Mouse (Mus musculus): ENCODE measurements around the gene Ranbp9. TPM values are rescaled to one million over a fixed set of nuclear protein-coding genes. Genes with fewer than 3 reads are reported as not detected.

The Ranbp9 gene
- polyA plus RNA-seq, 1 experiment, result 13.7 TPM

DNA sequence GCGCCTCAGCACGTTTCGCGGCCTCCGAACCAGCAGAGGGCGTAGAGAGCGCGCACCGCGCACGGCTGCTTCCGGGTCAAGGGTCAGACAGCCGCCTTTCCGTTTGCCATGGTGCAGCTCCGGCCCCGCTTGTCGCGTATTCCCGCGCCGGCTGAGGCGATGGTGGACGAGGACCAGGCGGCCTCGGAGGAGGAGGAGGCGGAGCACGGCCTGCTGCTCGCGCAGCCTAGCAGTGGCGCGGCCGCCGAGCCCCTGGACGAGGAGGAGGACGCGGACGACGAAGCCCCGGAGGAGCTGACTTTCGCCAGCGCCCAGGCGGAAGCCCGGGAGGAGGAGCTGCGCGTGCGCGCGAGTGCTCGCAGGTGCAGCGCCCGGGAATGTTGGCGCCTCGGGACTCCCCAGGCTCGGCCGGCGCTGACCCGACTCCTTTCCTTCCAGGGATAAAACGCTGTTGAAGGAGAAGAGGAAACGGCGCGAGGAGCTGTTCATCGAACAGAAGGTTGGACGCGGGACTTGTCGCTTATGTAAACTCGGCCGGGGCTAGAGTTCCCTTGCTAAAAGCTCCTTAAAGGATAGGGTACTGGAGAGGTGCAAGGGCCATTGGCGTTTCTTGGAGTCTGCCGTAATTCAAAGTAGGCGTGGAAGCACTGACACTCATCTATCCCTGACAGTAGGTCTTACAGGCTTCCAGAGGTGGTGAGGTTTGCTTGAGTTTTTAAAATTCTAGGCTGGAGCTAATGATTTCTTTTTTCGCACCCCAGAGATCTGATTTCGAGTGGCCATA is 82.6 kb downstream of the Ranbp9 start, which contains the start of gene Nol7:
Nol7 (plus strand) TSS at position 94 of the 784 bp plus-strand sequence.
- no peaks in the 10 kb centered on the region for H3K4me1 ChIP-seq (ENCODE audit: control insufficient read depth, insufficient read depth, insufficient read length, low read length)
- TF ChIP-seq POLR2A (IDR thresholded peaks at IDR 0.05; ENCODE audit: low read depth, low read length) (peak; percentile 43), CTCF (IDR thresholded peaks at IDR 0.05; ENCODE audit: extremely low read depth, insufficient read length, insufficient replicate concordance, low read depth, low read length) (peak; percentile 76)
- WGBS, result 2% methylated on average over 72 of the region's 72 CpGs
- H3K36me3 ChIP-seq (ENCODE audit: control insufficient read depth, insufficient read depth, low read length), result peaks cover 27% of the 10 kb centered on the region
- H3K27me3 ChIP-seq (ENCODE audit: control insufficient read depth, insufficient read depth, low read length), result no peaks in the 10 kb centered on the region
- H3K27ac ChIP-seq (ENCODE audit: insufficient read depth, low read depth, low read length), result peak within 1 kb of the TSS; percentile 83
- peak within 1 kb of the TSS; percentile 79 for H3K4me3 ChIP-seq (ENCODE audit: low read depth, low read length)

DNA sequence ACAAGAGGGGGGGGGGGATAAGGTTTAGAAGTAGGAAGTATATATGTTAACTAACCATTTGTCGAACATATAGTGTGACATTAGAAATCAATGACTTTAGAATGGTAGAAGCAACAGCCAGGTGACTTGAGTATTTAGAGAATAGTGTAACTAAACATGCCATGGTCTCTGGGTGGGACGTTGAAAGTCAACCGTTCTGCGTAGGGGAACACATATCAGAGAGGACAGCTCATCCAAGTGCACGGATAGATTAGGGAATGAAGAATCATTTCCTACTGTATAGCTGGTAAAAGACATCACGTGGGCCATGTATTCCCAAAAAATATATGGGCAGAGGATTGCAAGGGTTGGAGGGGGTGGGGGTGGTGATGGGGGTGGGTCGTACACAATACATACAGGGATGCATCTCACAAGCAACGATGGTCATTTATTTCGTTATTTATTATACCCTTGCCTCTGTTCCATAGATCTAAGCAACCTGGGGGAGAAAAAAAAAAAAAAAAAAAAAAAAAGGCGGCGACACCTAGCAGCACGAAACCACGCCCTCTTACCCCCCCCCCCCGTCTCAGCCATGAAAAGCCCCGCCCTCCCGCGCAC is 83.3 kb downstream of the Ranbp9 start:
- 48% methylated on average over 15 of the region's 17 CpGs for WGBS
- peak overlapping the region; percentile 79; the same call in 1 of the 2 replicates for H3K4me3 ChIP-seq (ENCODE audit: low read depth, low read length)
- H3K27me3 ChIP-seq (ENCODE audit: control insufficient read depth, insufficient read depth, low read length), result no peaks in the 10 kb centered on the region
- no peaks in the 10 kb centered on the region for H3K4me1 ChIP-seq (ENCODE audit: control insufficient read depth, insufficient read depth, insufficient read length, low read length)
- H3K36me3 ChIP-seq (ENCODE audit: control insufficient read depth, insufficient read depth, low read length), result peaks cover 22% of the 10 kb centered on the region
- TF ChIP-seq POLR2A (IDR thresholded peaks at IDR 0.05; ENCODE audit: low read depth, low read length) (no peak), CTCF (IDR thresholded peaks at IDR 0.05; ENCODE audit: extremely low read depth, insufficient read length, insufficient replicate concordance, low read depth, low read length) (no peak)
- H3K27ac ChIP-seq (ENCODE audit: insufficient read depth, low read depth, low read length), result no peak overlapping the region

DNA sequence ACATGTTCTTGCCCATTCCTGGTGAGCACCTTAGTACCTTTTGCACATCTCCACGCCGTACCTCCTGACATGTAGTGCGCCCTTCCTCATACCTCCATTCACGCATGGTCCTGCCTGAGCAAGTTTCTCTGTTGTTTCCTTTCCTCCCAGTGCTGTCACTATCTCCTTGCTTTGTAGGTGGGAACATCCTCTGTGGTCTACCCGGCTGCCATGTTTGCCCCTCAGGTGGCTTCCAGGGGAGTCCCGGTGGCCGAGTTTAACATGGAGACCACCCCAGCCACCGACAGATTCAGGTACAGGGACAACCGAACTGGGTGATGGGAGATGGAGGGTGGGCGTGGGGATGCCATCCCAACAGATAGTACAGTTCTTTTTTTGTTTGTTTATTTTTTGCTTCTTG is 95.8 kb downstream of the Ranbp9 start:
- no peaks in the 10 kb centered on the region for H3K36me3 ChIP-seq (ENCODE audit: control insufficient read depth, insufficient read depth, low read length)
- no peaks in the 10 kb centered on the region for H3K4me1 ChIP-seq (ENCODE audit: control insufficient read depth, insufficient read depth, insufficient read length, low read length)
- WGBS, result 98% methylated on average over 10 of the region's 10 CpGs
- H3K27ac ChIP-seq (ENCODE audit: insufficient read depth, low read depth, low read length), result no peak overlapping the region
- no peaks in the 10 kb centered on the region for H3K27me3 ChIP-seq (ENCODE audit: control insufficient read depth, insufficient read depth, low read length)
- TF ChIP-seq CTCF (IDR thresholded peaks at IDR 0.05; ENCODE audit: extremely low read depth, insufficient read length, insufficient replicate concordance, low read depth, low read length) (no peak), POLR2A (IDR thresholded peaks at IDR 0.05; ENCODE audit: low read depth, low read length) (no peak)
- no peak overlapping the region for H3K4me3 ChIP-seq (ENCODE audit: low read depth, low read length)

DNA sequence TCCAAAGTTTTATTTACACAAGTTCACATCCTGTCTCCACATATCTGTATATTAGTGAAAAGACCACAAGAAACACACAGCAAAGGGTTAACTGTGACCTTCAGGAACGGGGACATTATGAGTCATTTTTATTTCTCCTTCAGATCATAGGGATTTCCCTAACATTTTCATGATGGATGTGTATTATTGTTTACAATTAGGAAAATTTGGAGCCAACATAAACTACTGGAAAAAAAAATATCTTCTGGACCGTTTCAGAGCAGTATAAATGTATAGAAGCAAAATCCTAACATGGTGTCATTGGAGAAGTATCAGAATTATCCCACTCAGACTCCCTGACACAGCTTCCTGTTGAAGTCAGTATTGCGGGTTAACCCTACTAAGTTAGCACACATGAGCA is 101.1 kb downstream of the Ranbp9 start:
- 70% methylated on average over 3 of the region's 3 CpGs for WGBS
- Histone ChIP-seq H3K27ac (ENCODE audit: insufficient read depth, low read depth, low read length) (no peak overlapping the region), H3K36me3 (ENCODE audit: control insufficient read depth, insufficient read depth, low read length) (peaks cover 6% of the 10 kb centered on the region), H3K4me1 (ENCODE audit: control insufficient read depth, insufficient read depth, insufficient read length, low read length) (no peaks in the 10 kb centered on the region), H3K4me3 (ENCODE audit: low read depth, low read length) (no peak overlapping the region), H3K27me3 (ENCODE audit: control insufficient read depth, insufficient read depth, low read length) (no peaks in the 10 kb centered on the region)
- TF ChIP-seq POLR2A (IDR thresholded peaks at IDR 0.05; ENCODE audit: low read depth, low read length) (no peak), CTCF (IDR thresholded peaks at IDR 0.05; ENCODE audit: extremely low read depth, insufficient read length, insufficient replicate concordance, low read depth, low read length) (no peak)

DNA sequence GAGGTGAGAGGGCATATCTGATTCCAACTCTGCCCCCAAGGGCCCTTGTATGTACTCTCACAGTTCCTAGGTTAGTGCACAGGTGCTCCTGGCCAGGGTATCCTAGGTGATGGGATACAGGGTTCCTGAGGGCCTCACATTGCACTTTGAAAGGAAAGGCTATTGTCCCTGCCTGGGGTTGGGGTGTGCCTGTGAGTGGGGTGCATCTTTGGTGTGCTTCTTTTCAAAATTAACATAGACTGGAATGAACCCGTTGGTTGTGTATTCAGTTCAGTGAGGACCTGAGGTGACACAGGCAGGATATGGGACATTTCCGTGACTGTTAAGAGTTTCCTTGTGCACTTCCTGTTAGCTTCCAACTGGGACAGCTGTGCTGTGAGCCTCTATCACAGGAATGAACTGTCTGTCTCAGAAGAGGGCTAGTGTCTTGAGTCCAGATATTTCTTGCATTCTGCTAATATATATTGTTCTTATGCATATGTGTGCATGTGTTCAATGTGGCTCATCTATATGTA is 106.1 kb downstream of the Ranbp9 start:
- no peak overlapping the region for H3K27ac ChIP-seq (ENCODE audit: insufficient read depth, low read depth, low read length)
- no peaks in the 10 kb centered on the region for H3K27me3 ChIP-seq (ENCODE audit: control insufficient read depth, insufficient read depth, low read length)
- TF ChIP-seq POLR2A (IDR thresholded peaks at IDR 0.05; ENCODE audit: low read depth, low read length), result no peak
- no peak for TF ChIP-seq CTCF (IDR thresholded peaks at IDR 0.05; ENCODE audit: extremely low read depth, insufficient read length, insufficient replicate concordance, low read depth, low read length)
- H3K36me3 ChIP-seq (ENCODE audit: control insufficient read depth, insufficient read depth, low read length), result peaks cover 19% of the 10 kb centered on the region
- no peak overlapping the region for H3K4me3 ChIP-seq (ENCODE audit: low read depth, low read length)
- 74% methylated on average over 2 of the region's 2 CpGs for WGBS
- H3K4me1 ChIP-seq (ENCODE audit: control insufficient read depth, insufficient read depth, insufficient read length, low read length), result no peaks in the 10 kb centered on the region

DNA sequence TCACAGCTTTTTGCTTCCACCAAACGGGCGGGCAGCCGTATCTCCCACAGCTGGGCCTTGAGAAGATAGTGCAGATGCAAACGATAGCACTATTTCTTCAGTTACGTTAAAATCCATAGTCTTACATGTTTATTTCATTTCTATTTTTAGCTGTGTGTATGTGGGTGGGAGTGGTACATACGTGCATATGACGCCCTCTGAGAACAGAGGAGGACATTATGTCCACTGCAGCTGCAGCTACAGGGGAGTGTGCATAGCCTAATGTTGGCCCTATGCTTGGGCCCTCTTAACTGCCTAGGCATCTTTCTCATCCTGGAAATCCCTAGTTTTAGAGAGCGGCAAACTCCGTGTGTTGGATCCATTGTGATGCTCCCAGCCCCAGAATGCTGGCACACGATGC is 106.9 kb downstream of the Ranbp9 start:
- H3K27me3 ChIP-seq (ENCODE audit: control insufficient read depth, insufficient read depth, low read length), result no peaks in the 10 kb centered on the region
- 89% methylated on average over 10 of the region's 10 CpGs for WGBS
- H3K27ac ChIP-seq (ENCODE audit: insufficient read depth, low read depth, low read length), result no peak overlapping the region
- H3K36me3 ChIP-seq (ENCODE audit: control insufficient read depth, insufficient read depth, low read length), result peaks cover 19% of the 10 kb centered on the region
- H3K4me3 ChIP-seq (ENCODE audit: low read depth, low read length), result no peak overlapping the region
- H3K4me1 ChIP-seq (ENCODE audit: control insufficient read depth, insufficient read depth, insufficient read length, low read length), result no peaks in the 10 kb centered on the region
- TF ChIP-seq POLR2A (IDR thresholded peaks at IDR 0.05; ENCODE audit: low read depth, low read length) (no peak), CTCF (IDR thresholded peaks at IDR 0.05; ENCODE audit: extremely low read depth, insufficient read length, insufficient replicate concordance, low read depth, low read length) (no peak)

DNA sequence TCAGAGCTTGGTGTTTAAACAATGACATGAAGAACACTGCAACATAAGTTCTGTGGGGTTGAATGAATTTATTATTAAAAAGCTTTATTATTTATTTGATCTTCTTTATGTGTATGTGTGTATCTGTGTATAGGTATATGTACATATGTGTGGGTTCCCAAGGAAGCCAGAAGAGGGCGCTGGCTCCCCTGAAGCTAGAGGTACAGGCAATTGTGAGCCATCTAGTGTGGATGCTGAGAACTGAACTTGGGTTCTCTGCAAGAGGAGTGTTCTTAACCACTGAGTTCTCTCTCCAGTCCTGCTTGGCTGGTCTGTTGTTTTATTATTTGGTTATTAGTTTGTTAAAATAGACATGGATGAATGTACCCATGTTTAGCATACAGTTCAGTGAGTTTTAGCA is 108.2 kb downstream of the Ranbp9 start:
- peaks cover 19% of the 10 kb centered on the region for H3K36me3 ChIP-seq (ENCODE audit: control insufficient read depth, insufficient read depth, low read length)
- H3K27ac ChIP-seq (ENCODE audit: insufficient read depth, low read depth, low read length), result no peak overlapping the region
- no peaks in the 10 kb centered on the region for H3K4me1 ChIP-seq (ENCODE audit: control insufficient read depth, insufficient read depth, insufficient read length, low read length)
- H3K4me3 ChIP-seq (ENCODE audit: low read depth, low read length), result no peak overlapping the region
- WGBS, result 89% methylated on average over 1 of the region's 1 CpGs
- no peaks in the 10 kb centered on the region for H3K27me3 ChIP-seq (ENCODE audit: control insufficient read depth, insufficient read depth, low read length)
- TF ChIP-seq CTCF (IDR thresholded peaks at IDR 0.05; ENCODE audit: extremely low read depth, insufficient read length, insufficient replicate concordance, low read depth, low read length), result no peak

All from small intestine, adult 2 months (tissue).